Mouse (Mus musculus) CH12.LX (cell line): ENCODE measurements around the gene Tmem50a.

Experiments used
- CHD2 ChIP-seq: IDR thresholded peaks from 2 replicates; pipeline ENCODE4 v1.6.1; 2011; ENCODE audit warnings: low read length, improper control_type of control experiment
- CTCF ChIP-seq, 2 experiments: IDR thresholded peaks in 1 of 2; conservative IDR thresholded peaks in 1 of 2; 2 replicates each; pipeline ENCODE4 v1.5.1; 2011 to 2012; ENCODE audit warnings: low read depth in 2 of 2, low read length in 2 of 2, improper control_type of control experiment in 1 of 2, inconsistent platforms in 1 of 2, mild to moderate bottlenecking in 1 of 2, moderate library complexity in 1 of 2
- E2F4 ChIP-seq: IDR thresholded peaks from 2 replicates; pipeline ENCODE4 v1.6.1; 2011; ENCODE audit warnings: low read depth, low read length, improper control_type of control experiment; ENCODE audit not compliant: insufficient replicate concordance
- MYC ChIP-seq: IDR thresholded peaks from 2 replicates; pipeline ENCODE4 v1.6.1; 2011; ENCODE audit warnings: low read depth, mild to moderate bottlenecking, improper control_type of control experiment, low read length
- POLR2A ChIP-seq: IDR thresholded peaks from 2 replicates; pipeline ENCODE4 v1.6.1; 2011; ENCODE audit warnings: low read depth, mild to moderate bottlenecking, improper control_type of control experiment, low read length

DNA sequence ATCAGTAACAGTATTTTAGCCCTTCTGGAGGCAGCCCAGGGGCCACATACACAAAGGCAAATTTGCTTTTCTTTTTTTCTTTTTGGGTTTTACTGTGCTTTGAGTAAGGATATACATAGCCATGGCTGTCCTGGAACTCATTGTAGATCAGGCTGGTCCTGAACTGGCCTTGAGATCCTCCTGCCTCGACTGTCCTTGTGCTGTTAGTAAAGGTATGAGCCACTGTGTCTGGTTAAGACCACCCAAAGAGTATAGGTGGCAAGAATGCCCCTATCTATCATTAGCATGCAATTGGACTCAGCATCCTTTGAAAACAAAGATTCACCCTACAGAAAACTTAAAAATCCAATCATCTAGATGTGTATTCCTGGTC, 13.6 kb upstream of the Tmem50a start:
- TF ChIP-seq CTCF (conservative IDR thresholded peaks at IDR 0.05 in 1 of 2, IDR thresholded peaks at IDR 0.05 in 1 of 2; ENCODE audit: low read depth in 2 of 2, low read length in 2 of 2) (no peak), E2F4 (no peak), CHD2 (no peak; the same call in 1 of the 2 replicates), MYC (no peak), POLR2A (0 out of 2 replicates have a peak, but pooled peaks have one; percentile 2)
